Mouse (Mus musculus): ENCODE measurements around the gene Ptprg.

The Ptprg gene

GRCm38 (mm10) chr14:11881082-11881481 is 327.8 kb downstream of the Ptprg start:
- DNase-seq (ENCODE audit: low spot score in 2 of 2): no peak

DNA sequence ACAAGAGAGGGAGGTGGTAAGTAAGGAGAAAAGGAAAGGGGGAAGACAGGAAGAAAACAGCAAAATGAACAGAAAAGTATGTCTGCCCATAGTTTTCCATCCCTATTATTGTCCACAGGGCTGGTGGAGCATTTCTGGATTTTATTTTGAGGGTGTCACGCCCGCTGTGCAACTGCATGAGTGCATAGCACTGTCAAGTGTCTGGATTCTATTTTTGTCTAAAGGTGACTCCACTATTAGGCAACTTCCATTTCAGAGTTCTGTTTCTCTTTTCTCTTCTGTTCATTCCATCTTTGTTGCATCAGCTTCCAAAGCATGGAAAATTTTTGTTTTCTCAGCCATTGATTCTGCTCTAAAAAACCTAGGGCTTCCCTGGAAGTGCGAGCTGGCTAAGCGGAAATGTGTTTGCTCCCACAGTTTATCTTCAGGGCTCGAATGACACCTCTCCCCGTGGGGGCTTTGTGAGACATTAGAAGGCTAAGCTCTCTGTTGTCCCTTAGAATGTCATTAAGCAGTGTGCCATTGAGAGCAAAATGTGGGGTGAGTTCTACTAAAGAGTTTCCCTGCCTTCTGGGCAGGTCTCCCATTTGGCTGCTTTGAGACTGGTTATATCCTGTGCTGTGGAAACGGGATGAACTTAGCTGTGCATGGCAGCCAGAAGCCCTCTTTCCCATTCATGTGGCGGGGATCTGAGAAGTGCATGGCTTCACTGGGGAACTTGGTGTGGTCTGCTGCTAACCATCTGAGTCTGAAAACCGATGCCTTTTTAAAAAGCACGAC is 330.0 kb downstream of the Ptprg start:
- no peak for DNase-seq (ENCODE audit: low spot score in 2 of 2)

DNA sequence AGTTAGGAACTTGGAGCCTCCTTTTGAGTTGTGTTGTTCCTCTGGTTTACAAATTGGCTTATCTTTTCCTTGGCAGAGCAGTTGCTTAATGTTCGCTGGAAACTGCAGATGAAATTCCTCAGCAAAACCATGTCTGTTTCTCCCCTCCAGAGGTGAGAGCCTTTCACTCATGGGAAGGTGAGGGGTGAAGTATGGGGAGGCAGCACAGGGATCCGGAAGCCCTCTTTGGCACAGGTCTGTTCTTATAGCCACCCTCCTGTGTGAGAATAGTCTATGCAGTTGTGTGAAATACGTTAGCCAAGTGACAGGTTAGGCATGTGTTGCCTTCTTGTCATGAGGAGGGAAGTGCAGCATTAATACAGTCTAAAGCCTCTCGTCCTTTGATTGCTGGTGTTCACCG is 330.7 kb downstream of the Ptprg start:
- no peak for DNase-seq (ENCODE audit: low spot score in 2 of 2)

DNA sequence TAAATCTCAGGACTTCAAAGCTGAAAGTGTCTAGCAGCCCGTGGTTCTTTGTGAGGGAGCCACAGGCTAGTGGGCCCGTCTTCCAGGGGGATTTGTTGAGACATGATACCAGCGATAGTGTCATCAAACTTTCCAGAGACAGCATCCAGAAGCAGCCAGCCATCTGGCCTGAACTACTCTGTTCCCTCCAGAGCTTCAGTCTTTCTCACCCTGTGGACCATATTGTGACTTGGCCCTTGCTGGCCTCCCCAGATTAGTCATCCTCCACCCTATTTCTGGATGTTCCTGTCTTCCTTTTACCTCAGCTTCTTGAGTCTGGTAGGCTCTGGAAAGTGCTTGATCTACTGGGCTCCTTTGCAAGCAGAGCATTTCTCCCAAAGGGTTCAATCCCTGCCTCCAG is 333.1 kb downstream of the Ptprg start:
- no peak for DNase-seq (ENCODE audit: low spot score in 2 of 2)

DNA sequence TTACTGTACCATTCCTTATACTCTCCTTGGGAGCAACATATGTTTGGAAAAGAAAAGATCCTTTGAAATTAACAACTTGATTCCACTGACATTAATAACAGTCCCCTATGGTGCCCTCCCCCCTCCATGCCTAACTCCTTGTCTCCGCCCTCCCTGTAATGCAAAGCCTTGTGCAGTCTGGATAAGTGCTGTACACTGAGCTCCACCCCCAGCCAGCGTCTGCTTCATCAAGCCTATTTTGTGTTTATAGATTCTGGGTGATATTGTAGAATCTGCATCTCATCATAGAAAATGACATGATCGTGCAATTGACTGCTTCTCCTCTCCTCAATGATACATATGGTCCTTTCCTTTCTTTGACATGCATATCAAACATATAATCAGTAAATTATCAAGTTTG is 337.6 kb downstream of the Ptprg start:
- no peak for DNase-seq (ENCODE audit: low spot score in 2 of 2)

GRCm38 (mm10) chr14:11892621-11893020 is 339.3 kb downstream of the Ptprg start:
- no peak for DNase-seq (ENCODE audit: low spot score in 2 of 2)

- DNase-seq (ENCODE audit: low spot score in 2 of 2): no peak
Measured at GRCm38 (mm10) chr14:11895486-11895885, 342.2 kb downstream of the Ptprg start.

DNA sequence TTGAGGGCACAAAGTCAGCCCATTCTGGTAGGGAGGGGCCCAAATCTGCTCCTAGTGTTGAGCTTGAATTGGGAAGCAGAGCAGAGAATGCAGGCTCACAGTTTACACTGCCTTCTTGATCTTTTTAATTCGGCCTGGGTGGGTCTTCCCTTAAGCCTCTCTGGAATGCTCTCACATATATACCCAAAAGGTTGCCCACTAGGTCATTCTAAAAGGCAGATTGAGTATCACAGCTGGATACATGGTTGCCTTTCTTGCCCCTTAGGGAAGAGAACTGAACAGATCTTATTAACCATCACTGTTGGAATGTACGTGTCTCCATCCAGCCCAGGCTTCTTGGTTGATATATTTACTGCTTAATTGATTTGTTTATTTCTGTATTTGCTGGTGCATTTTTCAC is 349.5 kb downstream of the Ptprg start:
- no peak for DNase-seq (ENCODE audit: low spot score in 2 of 2)

- no peak for DNase-seq (ENCODE audit: low spot score in 2 of 2)
Measured at GRCm38 (mm10) chr14:11906130-11906675, 352.9 kb downstream of the Ptprg start.

GRCm38 (mm10) chr14:11912253-11912652 is 358.9 kb downstream of the Ptprg start:
- DNase-seq (ENCODE audit: low spot score in 2 of 2): no peak

DNA sequence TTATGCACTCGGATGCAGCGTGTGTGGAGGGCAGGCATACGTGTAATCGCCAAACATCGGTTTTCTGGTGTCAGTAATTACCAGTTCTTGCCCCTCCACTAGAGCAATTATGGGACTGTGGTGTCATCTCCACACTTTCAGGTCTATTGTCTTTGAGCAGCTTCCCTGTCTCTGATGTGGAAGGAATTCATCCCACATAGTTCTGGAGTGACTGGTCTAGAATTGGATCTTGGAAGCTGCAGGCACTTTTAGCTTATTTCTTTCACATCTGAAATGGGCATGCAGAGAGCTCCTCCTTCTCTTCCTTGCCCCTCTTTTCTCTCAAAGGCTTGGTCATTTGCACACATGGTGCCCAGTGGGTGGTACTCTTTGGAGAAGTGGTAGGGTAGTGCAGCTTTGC is 363.9 kb downstream of the Ptprg start:
- DNase-seq (ENCODE audit: low spot score in 2 of 2): no peak

- DNase-seq (ENCODE audit: low spot score in 2 of 2): no peak
Measured at GRCm38 (mm10) chr14:11928545-11928944, 375.2 kb downstream of the Ptprg start.

DNA sequence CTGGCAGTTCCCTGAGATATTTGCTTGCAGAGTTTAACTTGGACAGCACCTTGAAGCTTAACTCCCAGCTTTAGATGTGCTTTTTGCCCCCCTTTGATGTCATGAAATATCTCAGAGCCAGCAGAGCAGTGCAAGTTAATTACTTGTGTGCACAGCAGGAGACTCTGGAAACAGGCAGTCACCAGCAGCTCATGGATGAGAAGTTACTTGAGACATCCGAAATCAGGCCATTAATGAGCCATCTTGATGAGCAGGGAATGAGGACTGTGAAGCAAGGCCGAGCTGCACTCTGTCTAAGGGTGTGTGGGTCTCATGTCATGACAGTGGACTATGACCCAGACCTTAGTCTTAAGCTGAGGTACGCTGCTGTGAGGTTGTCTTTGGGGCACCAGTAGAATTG is 379.2 kb downstream of the Ptprg start:
- DNase-seq (ENCODE audit: low spot score in 2 of 2): no peak

DNA sequence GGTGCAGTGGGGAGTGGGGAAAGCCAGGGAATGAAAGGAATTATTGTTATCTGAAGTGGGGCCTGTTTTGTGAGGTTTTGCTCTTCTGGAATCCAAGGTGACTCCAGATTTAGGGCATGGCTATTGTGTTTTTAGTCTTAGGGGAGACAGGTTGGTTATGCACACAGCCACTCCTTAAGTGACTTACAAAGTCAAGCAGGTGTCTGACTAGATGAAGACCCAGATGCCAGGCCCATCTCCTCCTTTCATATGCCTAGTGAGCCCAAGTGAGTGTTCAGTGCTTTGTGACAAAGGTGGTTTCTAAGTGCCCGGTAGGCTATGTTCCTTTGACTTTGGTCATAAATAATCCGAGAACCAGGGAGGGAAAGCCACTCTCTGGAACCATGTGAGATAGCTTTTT is 381.2 kb downstream of the Ptprg start:
- no peak for DNase-seq (ENCODE audit: low spot score in 2 of 2)

- DNase-seq (ENCODE audit: low spot score in 2 of 2): no peak
Measured at GRCm38 (mm10) chr14:11935281-11935680, 381.9 kb downstream of the Ptprg start.

DNA sequence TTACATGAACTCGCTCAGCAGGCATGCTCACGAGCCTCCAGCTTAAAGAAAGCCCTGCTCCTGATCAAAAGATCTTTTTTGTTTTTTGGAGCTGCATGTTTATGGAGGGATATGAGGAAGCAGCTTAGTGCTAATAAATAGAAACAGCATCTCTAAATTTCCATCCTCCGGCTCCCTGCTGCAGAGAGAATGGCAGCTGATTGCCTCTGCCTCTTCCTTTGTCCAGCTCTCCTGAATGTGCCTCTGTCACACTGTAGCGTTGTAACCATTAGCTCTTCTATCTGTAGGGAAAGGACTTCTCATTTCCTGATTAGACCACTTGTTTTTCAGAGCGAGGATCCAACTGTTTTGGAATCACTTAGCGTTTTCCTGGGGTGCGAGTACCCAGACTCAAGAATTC is 382.4 kb downstream of the Ptprg start:
- no peak for DNase-seq (ENCODE audit: low spot score in 2 of 2)

- no peak for DNase-seq (ENCODE audit: low spot score in 2 of 2)
Measured at GRCm38 (mm10) chr14:11938912-11939311, 385.6 kb downstream of the Ptprg start.

DNA sequence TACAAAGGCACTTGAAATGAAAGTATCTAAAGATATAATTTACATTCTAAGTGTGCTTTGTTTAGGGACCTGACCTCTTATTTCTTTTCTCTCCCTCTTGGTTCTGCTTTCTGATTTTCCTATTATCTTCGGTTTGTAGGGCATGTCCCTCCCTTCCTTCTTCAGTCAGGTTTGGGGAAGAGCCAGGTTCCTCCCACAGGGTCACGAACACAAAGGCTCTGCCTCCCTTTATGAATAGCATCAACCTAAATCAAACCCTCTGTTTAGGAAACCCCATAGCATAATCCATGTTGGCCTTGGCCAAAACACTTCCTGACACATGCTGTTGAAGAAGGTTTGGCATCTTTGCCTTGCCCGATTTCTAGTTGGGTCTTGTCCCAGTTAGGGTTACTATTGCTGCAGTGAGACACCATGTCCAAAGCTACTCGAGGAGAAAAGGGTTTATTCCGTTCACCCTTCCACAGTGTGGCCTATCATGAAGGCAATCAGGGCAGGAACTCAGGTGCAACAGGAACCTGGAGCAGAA is 388.7 kb downstream of the Ptprg start:
- DNase-seq (ENCODE audit: low spot score in 2 of 2): no peak

- no peak for DNase-seq (ENCODE audit: low spot score in 2 of 2)
Measured at GRCm38 (mm10) chr14:11950379-11950778, 397.0 kb downstream of the Ptprg start.

- DNase-seq (ENCODE audit: low spot score in 2 of 2): no peak
Measured at GRCm38 (mm10) chr14:11955020-11955882, 401.9 kb downstream of the Ptprg start.

GRCm38 (mm10) chr14:11960269-11961121 is 407.2 kb downstream of the Ptprg start:
- no peak for DNase-seq (ENCODE audit: low spot score in 2 of 2)

DNA sequence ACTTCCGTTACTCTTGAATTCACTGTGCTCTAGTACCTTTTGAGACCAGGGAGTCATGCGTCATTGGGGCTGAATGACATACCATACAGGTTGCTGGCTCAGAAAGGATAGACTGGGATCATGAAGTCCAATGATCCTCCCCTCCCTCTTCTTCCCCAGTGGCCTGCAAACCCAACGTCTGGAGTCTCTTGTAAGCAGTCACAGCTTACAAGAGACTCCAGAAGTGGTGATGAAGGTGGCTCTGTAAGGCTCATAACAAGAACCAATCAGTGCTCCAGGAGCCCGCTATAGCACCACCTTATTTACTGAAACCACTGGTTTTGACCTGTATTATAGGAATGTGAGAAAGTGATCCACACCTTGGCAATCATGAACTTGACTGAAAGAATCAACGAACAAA is 408.8 kb downstream of the Ptprg start:
- no peak for DNase-seq (ENCODE audit: low spot score in 2 of 2)
